8 mouse cellular contexts compared by ENCODE assay signal in genomic region chr17:46160090-46160662, GRCm38 (mm10). TPM values are rescaled to one million over a fixed set of nuclear protein-coding genes. Genes with fewer than 3 reads are reported as not detected.
DNase-seq lines count a peak whose midpoint lies in the region; ATAC-seq lines count a peak whose summit lies in the region.

No protein-coding gene starts in this region.

- WGBS in heart, embryonic 13.5 days: under 1% methylated on average over 16 of the region's 16 CpGs
- WGBS in liver, embryonic 12.5 days (ENCODE audit: insufficient replicate concordance): under 1% methylated on average over 16 of the region's 16 CpGs
- WGBS in stomach, embryonic 16.5 days: under 1% methylated on average over 16 of the region's 16 CpGs

- ATAC-seq in heart, embryonic 13.5 days (ENCODE audit: extremely low read depth, insufficient number of reproducible peaks, low FRiP score, low TSS enrichment): peak; percentile 59
- ATAC-seq in liver, embryonic 12.5 days: peak; percentile 67
- ATAC-seq in stomach, embryonic 16.5 days (ENCODE audit: insufficient read depth, low FRiP score): peak; percentile 58

- H3K27me3 ChIP-seq in heart, embryonic 13.5 days (replicated peaks): no peaks in the 10 kb centered on the region
- no peaks in the 10 kb centered on the region for H3K27me3 ChIP-seq in liver, embryonic 12.5 days (replicated peaks)
- H3K27me3 ChIP-seq in stomach, embryonic 16.5 days (ENCODE audit: control insufficient read depth, insufficient read depth, low read length): no peaks in the 10 kb centered on the region

- peaks cover 25% of the 10 kb centered on the region for H3K36me3 ChIP-seq in heart, embryonic 13.5 days
- H3K36me3 ChIP-seq in liver, embryonic 12.5 days: peaks cover 36% of the 10 kb centered on the region
- peaks cover under 1% of the 10 kb centered on the region; the same call in 1 of the 2 replicates for H3K36me3 ChIP-seq in stomach, embryonic 16.5 days (ENCODE audit: control insufficient read depth, insufficient read depth, low read length)

- H3K4me2 ChIP-seq in heart, embryonic 13.5 days: peak overlapping the region; percentile 93
- peak overlapping the region; percentile 78 for H3K4me2 ChIP-seq in liver, embryonic 12.5 days
- peak overlapping the region; percentile 91 for H3K4me2 ChIP-seq in stomach, embryonic 16.5 days (ENCODE audit: low read depth, low read length)

- DNase-seq in CD4-positive helper T cell, adult 2 months (ENCODE audit: low read depth, low spot score): peak; percentile 93
- peak; percentile 74 for DNase-seq in fat pad, adult 2 months (ENCODE audit: extremely low read depth, low read depth, low spot score)
- peak; percentile 96 for DNase-seq in kidney, postnatal 10 days
- peak; percentile 88 for DNase-seq in natural killer cell, adult 2 months (ENCODE audit: low spot score in 2 of 2)

- peak overlapping the region; percentile 83 for H3K9ac ChIP-seq in heart, embryonic 13.5 days
- H3K9ac ChIP-seq in liver, embryonic 12.5 days: peak overlapping the region; percentile 87
- peak overlapping the region; percentile 77 for H3K9ac ChIP-seq in stomach, embryonic 16.5 days (ENCODE audit: low read length)

- H3K4me3 ChIP-seq in brown adipose tissue, adult 24 weeks (ENCODE audit: insufficient read depth, low read depth, low read length): peak overlapping the region; percentile 63
- H3K4me3 ChIP-seq in heart, embryonic 13.5 days: peak overlapping the region; percentile 92
- peak overlapping the region; percentile 81 for H3K4me3 ChIP-seq in liver, embryonic 12.5 days
- peak overlapping the region; percentile 89 for H3K4me3 ChIP-seq in stomach, embryonic 16.5 days (replicated peaks; ENCODE audit: low read length)

- H3K4me1 ChIP-seq in brown adipose tissue, adult 24 weeks (ENCODE audit: control insufficient read depth, insufficient read depth, insufficient read length, low read length): peaks cover 16% of the 10 kb centered on the region
- peaks cover 30% of the 10 kb centered on the region for H3K4me1 ChIP-seq in heart, embryonic 13.5 days
- H3K4me1 ChIP-seq in liver, embryonic 12.5 days: peaks cover 68% of the 10 kb centered on the region
- peaks cover 12% of the 10 kb centered on the region for H3K4me1 ChIP-seq in stomach, embryonic 16.5 days (ENCODE audit: control insufficient read depth, insufficient read depth, low read length)

- peak overlapping the region; percentile 99 for H3K27ac ChIP-seq in brown adipose tissue, adult 24 weeks (replicated peaks; ENCODE audit: low read depth, low read length)
- H3K27ac ChIP-seq in heart, embryonic 13.5 days (replicated peaks): peak overlapping the region; percentile 99
- peak overlapping the region; percentile 98 for H3K27ac ChIP-seq in liver, embryonic 12.5 days
- H3K27ac ChIP-seq in stomach, embryonic 16.5 days (ENCODE audit: low read length): peak overlapping the region; percentile 96

- no peaks in the 10 kb centered on the region for H3K9me3 ChIP-seq in heart, embryonic 13.5 days
- H3K9me3 ChIP-seq in liver, embryonic 12.5 days (replicated peaks): no peaks in the 10 kb centered on the region
- no peaks in the 10 kb centered on the region for H3K9me3 ChIP-seq in stomach, embryonic 16.5 days (replicated peaks; ENCODE audit: control insufficient read depth, low read length)

RNA-seq across cellular contexts. Expression of gene Gtpbp2, which starts 0.7 kb away (rescaled TPM):
- 19.3 and 23.4 TPM in 2 replicates for polyA plus RNA-seq in brown adipose tissue, adult 24 weeks (2012; ENCODE audit: insufficient read depth, insufficient read length, missing spikeins)
- polyA plus RNA-seq in heart, embryonic 13.5 days (2015; fragmentation: Nextera tagmentation; extraction: Ambion mirVana): 29.2 and 30.7 TPM in 2 replicates
- 32.6 and 33.7 TPM in 2 replicates for polyA plus RNA-seq in liver, embryonic 12.5 days (2016; fragmentation: Nextera tagmentation; extraction: Ambion mirVana)
- polyA plus RNA-seq in stomach, embryonic 16.5 days (2015; fragmentation: Nextera tagmentation; extraction: Ambion mirVana): 37.9 and 39.2 TPM in 2 replicates

RNA-seq across cellular contexts. Expression of gene Mad2l1bp, which starts 6.8 kb away (rescaled TPM):
- 4.2 and 4.9 TPM in 2 replicates for polyA plus RNA-seq in brown adipose tissue, adult 24 weeks (2012; ENCODE audit: insufficient read depth, insufficient read length, missing spikeins)
- polyA plus RNA-seq in heart, embryonic 13.5 days (2015; fragmentation: Nextera tagmentation; extraction: Ambion mirVana): 28.1 and 30.5 TPM in 2 replicates
- polyA plus RNA-seq in liver, embryonic 12.5 days (2016; fragmentation: Nextera tagmentation; extraction: Ambion mirVana): 44.1 and 46.7 TPM in 2 replicates
- 33.9 and 36.6 TPM in 2 replicates for polyA plus RNA-seq in stomach, embryonic 16.5 days (2015; fragmentation: Nextera tagmentation; extraction: Ambion mirVana)

RNA-seq across cellular contexts. Expression of gene Rsph9, which starts 16.2 kb away (rescaled TPM):
- 1.3 TPM in 1 of 2 replicates, not detected in the other for polyA plus RNA-seq in brown adipose tissue, adult 24 weeks (2012; ENCODE audit: insufficient read depth, insufficient read length, missing spikeins)
- 6.0 and 6.1 TPM in 2 replicates for polyA plus RNA-seq in heart, embryonic 13.5 days (2015; fragmentation: Nextera tagmentation; extraction: Ambion mirVana)
- 0.72 and 1.5 TPM in 2 replicates for polyA plus RNA-seq in liver, embryonic 12.5 days (2016; fragmentation: Nextera tagmentation; extraction: Ambion mirVana)
- polyA plus RNA-seq in stomach, embryonic 16.5 days (2015; fragmentation: Nextera tagmentation; extraction: Ambion mirVana): 10.0 and 10.1 TPM in 2 replicates

RNA-seq across cellular contexts. Expression of gene Polh, which starts 42.3 kb away (rescaled TPM):
- polyA plus RNA-seq in brown adipose tissue, adult 24 weeks (2012; ENCODE audit: insufficient read depth, insufficient read length, missing spikeins): 4.3 and 5.3 TPM in 2 replicates
- 9.6 and 11.3 TPM in 2 replicates for polyA plus RNA-seq in heart, embryonic 13.5 days (2015; fragmentation: Nextera tagmentation; extraction: Ambion mirVana)
- 24.6 and 25.0 TPM in 2 replicates for polyA plus RNA-seq in liver, embryonic 12.5 days (2016; fragmentation: Nextera tagmentation; extraction: Ambion mirVana)
- 14.9 and 15.1 TPM in 2 replicates for polyA plus RNA-seq in stomach, embryonic 16.5 days (2015; fragmentation: Nextera tagmentation; extraction: Ambion mirVana)

RNA-seq across cellular contexts. Expression of gene Xpo5, which starts 42.4 kb away (rescaled TPM):
- 8.5 and 9.2 TPM in 2 replicates for polyA plus RNA-seq in brown adipose tissue, adult 24 weeks (2012; ENCODE audit: insufficient read depth, insufficient read length, missing spikeins)
- polyA plus RNA-seq in heart, embryonic 13.5 days (2015; fragmentation: Nextera tagmentation; extraction: Ambion mirVana): 19.8 and 20.4 TPM in 2 replicates
- 33.0 and 34.9 TPM in 2 replicates for polyA plus RNA-seq in liver, embryonic 12.5 days (2016; fragmentation: Nextera tagmentation; extraction: Ambion mirVana)
- polyA plus RNA-seq in stomach, embryonic 16.5 days (2015; fragmentation: Nextera tagmentation; extraction: Ambion mirVana): 32.7 and 32.9 TPM in 2 replicates

Comparison
In these comparisons a context has a peak if more than half of its experiments do, and no peak if none do; other contexts are left out.
1. Peak in every context shown above with its lines: DNase-seq, ATAC-seq, H3K4me3 ChIP-seq and H3K27ac ChIP-seq.